Mouse (Mus musculus) heart, adult 9 months (tissue): Measurements from ENCODE around the gene Rps8.
A peak's percentile ranks its signal among the peaks of the same experiment; 100 is the strongest.
"Not testable (repeated sequence)": the region's sequence is repeated elsewhere in the genome, so short reads cannot be mapped to it uniquely, and the experiment has no call there.

Experiments used
- DNase-seq, 2 experiments: peaks; one replicate each; pipeline ENCODE4 v3.0.0; 2022; ENCODE audit warnings: low spot score in 2 of 2

Rps8 gene

DNA sequence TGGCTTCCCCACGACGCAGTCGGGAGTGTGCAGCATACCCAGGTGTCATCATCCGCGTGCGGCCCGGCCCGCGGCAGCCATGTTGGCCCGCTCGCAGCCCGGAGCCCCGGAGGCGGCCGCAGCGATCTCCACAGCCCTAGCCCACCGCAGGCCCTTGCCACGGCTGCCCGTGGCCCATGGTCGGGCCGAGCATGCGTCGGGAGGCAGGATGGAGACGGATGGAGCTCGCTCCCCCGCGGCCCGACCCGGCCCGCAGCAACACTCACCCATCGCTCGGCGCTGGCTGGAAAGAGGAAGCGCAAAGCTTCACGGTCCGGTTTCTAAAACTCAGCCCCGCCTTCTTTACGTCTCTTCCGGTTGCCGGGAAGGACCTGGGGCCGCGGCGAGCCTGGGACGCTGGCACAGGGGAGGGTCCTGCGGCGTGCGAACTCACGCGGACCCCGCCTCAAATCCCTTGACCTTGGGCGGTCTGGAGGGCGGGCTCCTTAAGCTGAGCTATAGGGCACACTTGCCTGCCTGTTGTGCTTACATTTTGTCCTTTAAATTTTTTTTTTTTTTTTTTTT lies at the start of gene Rps8:
Rps8 (minus strand) TSS at position 452 of the 564 bp plus-strand sequence.
- DNase-seq, result peak; percentile 89 to 92

DNA sequence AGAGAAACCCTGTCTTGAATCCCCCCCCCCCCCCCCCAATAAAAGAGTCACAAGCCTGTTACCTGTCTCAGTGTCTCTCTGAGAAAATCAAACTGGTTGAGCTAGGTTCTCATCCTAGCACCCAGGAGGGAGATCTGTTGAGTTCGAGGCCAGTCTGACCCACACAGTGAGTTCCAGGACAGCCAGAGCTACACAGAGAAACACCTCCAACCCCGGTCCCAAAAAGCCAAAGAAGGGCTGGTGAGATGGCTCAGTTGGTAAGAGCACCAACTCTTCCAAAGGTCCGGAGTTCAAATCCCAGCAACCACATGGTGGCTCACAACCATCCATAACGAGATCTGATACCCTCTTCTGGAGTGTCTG lies 46.9 kb upstream of the Rps8 start:
- no peak for DNase-seq

GRCm38 (mm10) chr4:117202046-117202991 lies 46.3 kb upstream of the Rps8 start:
- DNase-seq, result peak; percentile 43 to 69

DNA sequence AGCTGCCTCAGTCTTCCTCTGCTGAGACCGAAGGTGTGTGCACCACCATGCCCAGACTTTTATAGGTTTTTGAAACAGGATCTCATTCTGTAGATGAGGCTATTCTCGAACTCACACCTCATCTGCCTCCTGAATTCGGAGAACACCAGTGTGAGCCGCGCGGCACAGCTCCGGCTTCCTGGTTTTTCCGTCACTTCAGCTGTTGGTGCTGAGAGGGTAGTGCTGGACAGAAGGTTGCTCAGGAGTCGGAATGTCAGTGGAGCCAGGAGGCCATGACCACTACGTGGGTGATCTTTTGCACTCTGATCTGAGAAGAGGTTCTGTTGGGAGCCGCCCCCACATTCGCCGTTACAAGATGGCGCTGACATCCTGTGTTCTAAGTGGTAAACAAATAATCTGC lies 35.8 kb upstream of the Rps8 start:
- DNase-seq, result no peak

DNA sequence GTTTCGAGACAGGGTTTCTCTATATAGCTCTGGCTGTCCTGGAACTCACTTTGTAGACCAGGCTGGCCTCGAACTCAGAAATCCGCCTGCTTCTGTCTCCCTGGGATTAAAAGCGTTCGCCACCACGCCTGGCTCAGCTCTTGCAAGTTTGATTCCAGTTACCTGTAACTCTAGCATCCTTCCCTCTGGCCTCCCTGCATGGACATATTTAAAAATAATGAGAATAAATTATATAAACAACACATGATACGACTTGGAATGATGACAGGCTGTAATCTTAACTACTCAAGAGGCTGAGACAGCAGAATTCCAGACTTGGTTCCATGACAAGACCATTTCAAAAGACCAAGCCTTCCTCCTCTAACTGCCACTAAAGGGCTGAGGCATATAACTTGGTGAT lies 34.6 kb upstream of the Rps8 start:
- DNase-seq, result no peak

- DNase-seq, result peak; percentile 23 to 24
Measured at GRCm38 (mm10) chr4:117189856-117190543, 34.0 kb upstream of the Rps8 start.

- peak; percentile 66 to 88 for DNase-seq
Measured at GRCm38 (mm10) chr4:117189382-117189855, 33.4 kb upstream of the Rps8 start.

DNA sequence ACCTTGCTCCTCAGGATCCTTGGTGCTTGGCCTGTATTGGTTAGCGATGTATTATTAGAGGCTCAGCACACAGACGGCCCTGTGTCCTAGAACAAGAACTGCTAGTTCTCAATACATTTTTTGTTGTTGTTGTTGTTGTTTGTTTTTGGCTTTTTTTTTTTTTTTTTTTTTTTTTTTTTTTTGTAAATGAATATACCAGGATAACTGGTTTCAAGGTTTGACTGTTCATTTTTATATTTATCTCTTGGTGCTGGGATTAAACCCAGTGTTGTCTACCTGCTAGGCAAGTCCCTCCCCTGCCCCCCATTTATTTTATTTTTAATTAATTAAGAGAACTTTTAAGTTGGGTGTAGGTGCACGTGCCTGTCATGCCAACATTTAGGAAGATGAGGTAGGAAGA lies 32.9 kb upstream of the Rps8 start:
- no peak for DNase-seq

- not testable (repeated sequence) for DNase-seq
Measured at GRCm38 (mm10) chr4:117182759-117183096, 26.7 kb upstream of the Rps8 start.

GRCm38 (mm10) chr4:117181863-117182758 lies 26.1 kb upstream of the Rps8 start, which contains the start of gene Kif2c:
Kif2c (minus strand) TSS chr4:117182639.
- peak; percentile 86 to 91 for DNase-seq

DNA sequence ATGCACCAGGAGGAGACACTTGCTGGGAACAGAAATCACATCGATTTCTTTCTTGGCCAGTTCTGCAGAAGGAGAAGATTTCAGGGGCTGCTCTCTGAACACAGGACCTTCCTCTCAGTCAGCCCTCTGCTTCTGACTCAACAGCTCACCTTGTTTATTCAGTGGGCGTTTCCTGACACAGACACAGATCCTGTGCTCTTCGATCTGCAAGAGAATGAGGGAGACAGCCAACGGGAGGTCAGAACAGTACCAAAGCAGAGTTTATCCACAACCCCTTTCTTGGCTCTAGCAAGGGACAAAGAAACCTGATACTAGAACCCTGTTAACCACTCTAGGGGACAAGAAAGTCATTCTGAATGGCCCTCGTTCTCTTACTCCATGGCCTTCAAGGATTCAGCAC lies 13.9 kb upstream of the Rps8 start:
- no peak for DNase-seq

DNA sequence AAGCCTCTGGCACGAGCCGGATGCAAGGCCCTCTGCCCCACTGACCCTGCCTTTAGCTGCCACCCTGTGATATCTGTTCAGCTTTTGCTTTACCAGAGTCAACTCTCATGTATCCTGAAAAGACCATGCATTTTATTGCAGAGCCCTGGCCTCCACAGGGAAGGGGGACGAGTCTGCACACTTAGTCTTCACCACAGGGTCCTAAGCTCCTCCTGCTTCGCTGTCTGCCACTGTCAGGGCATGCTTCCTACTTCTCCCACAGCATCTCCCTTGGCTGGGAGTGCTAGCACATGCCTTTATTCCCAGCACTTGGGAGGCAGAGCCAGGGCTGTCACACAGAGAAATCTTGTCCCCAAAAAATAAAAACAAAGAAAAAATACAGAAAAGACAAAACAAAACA lies 5.1 kb upstream of the Rps8 start:
- no peak for DNase-seq

- no peak for DNase-seq
Measured at GRCm38 (mm10) chr4:117159666-117160065, 3.6 kb upstream of the Rps8 start.

DNA sequence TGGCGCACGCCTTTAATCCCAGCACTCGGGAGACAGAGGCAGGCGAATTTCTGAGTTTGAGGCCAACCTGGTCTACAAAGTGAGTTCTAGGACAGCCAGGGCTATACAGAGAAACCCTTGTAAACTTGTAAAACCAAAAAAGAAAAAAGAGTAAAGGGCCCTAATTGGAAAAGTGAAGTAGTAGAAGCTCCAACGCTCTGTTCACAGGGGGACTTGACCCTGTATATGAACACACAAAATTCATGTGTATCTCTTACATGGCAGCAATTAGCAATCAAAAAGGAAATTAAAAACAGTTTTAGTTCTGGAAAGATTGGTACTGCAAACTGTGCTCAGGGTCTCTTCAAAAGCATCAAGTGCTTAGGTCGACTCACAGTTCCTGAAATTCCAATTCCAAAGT lies 329 bp upstream of the Rps8 start:
- no peak for DNase-seq

GRCm38 (mm10) chr4:117155020-117155791 lies 837 bp downstream of the Rps8 start:
- no peak for DNase-seq

DNA sequence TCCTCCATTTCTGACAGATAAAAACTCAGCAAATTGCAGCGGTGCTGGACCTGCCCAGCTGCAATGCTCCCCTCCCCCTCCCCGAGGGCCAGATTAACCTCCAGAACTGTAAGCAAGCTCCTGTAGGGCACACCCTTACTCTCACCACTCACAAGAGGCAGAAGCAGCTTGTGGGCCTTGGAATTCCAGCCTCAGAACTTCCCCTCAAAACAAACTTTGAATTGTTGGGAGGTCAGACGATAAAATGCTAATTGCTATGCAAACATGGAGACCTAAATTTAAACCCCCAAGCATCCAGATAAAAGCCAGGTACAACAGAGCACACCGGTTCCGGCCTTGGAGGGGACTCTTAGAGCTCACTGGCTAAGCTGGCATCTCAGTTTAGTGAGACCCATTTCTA lies 3.3 kb downstream of the Rps8 start:
- no peak for DNase-seq

GRCm38 (mm10) chr4:117151416-117151815 lies 4.6 kb downstream of the Rps8 start:
- no peak for DNase-seq

- no peak for DNase-seq
Measured at GRCm38 (mm10) chr4:117150212-117150733, 5.8 kb downstream of the Rps8 start.

GRCm38 (mm10) chr4:117149291-117150211 lies 6.5 kb downstream of the Rps8 start:
- DNase-seq, result no peak
